Mouse (Mus musculus) spleen, embryonic (tissue): ENCODE data around the gene Gm11983.
"Not testable (repeated sequence)": the region's sequence is repeated elsewhere in the genome, so short reads cannot be mapped to it uniquely, and the experiment has no call there.

ENCODE experiments used
- CTCF ChIA-PET: fragments of 350-600 bp; sonication (Branson Sonifier 250); formaldehyde crosslinking; loops from one replicate; lab custom pipeline; 2022; lab: Charles Lee

The Gm11983 gene

DNA sequence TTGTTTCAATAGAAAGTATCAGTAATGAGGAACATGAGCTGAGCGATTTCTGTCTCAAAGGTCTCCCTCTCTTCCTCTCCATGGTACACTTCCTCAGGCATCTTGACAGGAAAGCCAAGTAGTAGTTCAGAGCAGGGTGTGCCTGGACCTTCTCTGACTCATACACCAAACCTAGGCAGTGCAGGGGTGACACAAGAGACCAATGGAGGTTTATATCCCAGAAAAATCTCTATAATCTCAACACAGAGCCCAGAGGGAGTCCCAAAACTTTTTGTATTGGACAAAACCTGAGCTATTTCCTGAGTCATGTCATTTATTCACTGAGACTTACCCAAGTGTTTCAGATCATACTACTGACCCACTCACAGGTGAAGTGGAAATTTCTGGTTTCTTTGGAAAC lies at the start of gene Gm11983:
Gene Gm11983, minus strand, starts transcription at position 101 of the 400 bp plus-strand sequence.
- CTCF ChIA-PET: no interaction called here

DNA sequence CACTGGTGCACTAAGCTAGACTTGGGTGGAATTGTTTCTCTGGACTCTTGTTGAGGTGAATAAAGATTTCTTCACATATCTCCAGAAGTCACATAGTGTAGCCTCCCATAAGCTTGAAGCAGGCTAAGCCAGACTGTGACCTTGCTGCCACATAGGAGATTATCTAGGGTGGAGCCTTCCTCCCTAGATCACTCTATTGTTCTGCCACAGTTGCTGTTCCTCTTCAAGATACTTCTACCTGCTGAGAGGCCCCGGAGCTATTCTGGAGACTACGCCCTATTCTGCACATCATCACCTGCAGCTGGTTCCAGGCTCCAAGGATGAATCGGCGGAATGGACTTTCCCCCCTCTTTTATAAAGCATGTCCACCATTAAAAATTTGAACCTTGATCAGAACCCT lies 45.6 kb upstream of the Gm11983 start:
- CTCF ChIA-PET: not testable (repeated sequence)

DNA sequence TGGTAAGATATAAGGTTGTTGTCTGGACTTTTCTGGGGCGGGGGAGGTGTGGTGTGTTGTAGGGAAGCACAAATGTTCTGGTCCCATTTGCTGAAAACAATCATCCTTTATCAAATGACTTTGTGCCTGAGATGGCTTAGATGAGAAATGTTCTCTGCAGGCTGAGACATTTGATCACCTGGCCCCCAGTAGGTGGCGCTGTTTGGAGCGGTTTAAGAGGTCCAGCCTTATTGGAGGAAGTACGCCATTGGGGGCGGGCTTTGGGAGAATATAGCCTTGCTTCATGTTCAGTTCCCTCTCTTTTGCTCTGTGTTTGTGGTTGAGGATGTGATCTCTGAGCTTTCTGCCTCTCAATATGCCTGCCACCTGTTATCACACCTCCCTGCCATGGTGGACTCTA lies 44.2 kb upstream of the Gm11983 start:
- CTCF ChIA-PET: no interaction called here

DNA sequence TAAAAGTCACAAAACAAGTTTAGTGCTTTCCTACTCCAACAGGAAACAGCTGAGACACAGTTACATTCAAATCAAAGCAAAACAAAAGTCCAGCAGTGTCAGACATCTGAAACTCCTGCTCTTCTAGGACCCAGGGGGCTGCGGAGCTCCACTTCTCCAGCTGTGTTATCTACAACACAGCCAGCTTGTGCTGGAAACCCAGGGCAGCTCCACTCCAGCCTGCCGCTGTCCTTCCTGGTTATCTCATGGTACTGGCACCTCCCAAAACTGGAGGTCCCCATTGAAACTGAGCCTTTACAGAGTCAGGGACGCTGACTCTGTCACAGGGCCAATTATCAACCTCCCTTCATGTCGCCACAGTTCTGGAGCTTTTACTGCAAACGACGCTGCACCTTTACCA lies 40.3 kb upstream of the Gm11983 start:
- CTCF ChIA-PET: no interaction called here

DNA sequence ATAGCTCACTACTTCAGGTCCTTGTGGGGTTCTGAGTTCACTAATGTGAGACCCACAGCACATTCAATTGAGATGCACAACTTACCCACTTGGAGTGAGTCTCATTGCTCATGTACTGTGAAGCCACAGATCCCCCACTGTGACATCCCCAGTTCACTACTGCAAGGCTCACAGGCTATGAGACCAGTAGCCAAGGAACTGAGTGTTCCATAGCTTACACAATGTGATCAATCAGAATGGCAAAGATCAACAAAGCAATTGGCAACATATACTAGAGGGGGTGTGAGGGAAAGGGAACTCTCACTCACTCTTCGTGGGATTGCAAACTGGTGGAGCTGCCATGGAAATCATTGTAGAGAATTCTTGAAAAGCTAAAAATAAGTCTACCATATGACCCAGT lies 33.5 kb upstream of the Gm11983 start:
- CTCF ChIA-PET: no interaction called here

DNA sequence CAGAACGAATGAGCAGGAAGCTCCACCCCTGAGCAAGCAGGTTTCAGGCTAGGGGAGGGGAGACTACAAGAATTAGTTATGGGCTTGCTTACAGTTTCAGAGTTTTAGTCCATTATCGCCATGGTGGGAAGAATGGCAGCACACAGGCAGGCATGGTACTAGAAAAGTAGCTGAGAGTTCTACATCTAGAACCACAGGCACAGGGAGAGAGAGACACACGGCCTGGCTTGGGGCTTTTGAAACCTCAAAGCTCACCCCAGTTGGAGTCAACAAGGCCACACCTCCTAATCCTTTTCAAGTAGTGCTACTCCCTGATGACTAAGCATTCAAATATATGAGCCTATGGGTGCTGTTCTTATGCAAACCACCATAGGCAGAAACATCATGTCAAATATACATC lies 28.1 kb upstream of the Gm11983 start:
- CTCF ChIA-PET: no interaction called here

DNA sequence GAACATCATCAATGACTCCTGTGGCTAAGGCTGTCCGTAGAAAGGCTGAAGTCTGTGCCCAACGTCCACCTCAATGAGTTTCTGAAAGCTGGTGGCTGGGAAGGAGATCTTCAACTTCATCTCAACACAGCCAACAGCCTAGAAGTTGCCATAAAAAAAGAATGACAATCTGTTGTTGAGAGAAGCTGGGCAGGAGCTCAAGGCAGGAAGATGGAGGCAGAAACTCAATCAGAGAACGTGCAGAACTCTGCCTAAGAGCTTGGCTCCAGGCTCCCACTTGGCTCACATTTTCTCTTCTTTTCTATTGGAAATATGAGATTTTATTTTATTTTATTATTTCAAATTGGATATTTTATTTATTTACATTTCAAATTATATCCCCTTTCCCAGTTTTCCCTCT lies 24.7 kb upstream of the Gm11983 start:
- CTCF ChIA-PET: no interaction called here

DNA sequence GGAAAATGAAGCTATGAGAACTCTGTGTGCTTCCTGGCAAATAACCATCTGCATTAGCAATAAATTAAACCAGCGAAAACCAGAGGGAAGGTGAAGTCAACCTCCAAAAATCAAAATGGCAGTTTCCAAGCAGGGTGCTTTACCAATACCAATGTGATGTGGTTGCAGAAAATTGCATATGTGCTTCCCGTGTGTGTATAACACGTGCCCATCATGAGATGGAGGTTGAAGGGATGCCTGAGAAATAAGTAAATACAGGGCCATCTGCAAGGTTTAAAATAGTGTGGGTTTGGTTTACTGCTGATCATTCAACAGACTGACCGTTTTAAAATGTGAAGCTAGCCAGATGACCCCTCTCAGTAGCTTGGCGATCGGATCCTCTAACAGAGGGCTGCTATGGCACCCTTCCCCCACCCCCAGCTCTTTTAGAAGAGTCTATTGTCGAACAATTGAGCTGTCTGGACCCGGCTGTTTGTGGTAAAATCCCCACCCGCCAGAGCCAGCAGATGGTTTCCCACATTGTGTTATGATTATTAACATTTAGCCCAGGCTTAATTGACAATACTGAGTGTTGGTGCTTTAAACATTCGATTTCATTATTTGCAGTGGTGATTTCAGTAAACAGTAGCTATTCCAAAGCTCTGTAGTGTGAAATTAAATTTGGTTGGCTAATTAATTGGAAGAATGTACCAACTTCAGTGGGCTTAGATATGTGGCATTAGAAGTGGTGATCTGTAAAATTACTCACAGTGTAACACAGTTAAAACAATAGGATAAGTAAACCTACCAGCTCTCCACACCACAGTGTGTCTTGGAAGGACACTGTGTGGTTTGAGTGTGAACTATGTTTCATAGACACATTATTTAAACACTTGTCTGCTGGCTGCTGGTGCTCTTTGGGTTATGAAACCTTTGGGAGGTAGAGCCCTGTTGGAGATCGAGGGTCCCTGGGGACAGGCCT lies 22.7 kb upstream of the Gm11983 start:
- CTCF ChIA-PET: no interaction called here

DNA sequence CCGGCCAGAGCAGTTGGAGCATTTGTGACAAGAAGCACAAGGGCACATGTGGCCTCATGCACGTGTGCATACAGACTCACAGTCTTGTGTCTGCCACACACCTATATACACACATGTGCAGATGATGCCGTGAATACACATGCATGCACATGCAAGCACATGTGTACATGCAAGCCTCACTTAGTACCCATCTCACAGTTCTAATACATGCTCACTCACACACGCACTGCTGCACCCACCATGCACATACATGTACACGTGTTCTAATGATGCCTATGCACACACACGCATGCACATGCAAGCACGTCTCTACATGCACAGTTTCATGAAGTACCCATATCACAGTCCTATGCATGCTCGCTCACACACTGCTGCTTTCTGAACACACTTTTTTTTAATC lies 21.6 kb upstream of the Gm11983 start:
- CTCF ChIA-PET: no interaction called here

DNA sequence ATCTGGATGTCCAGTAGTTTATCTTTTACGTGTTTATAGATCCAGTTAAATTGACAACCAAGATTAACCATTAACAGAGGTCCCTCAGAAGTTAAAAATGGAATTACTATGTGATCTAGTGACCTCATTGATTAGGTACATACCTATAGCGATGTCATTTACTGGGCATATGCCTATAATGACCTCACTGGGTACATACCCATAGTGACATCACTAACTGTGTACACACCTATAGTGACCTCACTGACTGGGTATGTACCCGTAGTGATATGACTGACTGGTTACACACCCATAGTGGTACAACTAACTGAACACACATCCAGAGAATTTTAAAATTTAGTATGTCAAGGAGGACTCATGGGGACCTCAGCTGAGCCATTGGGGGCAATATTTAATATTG lies 18.5 kb upstream of the Gm11983 start:
- CTCF ChIA-PET: no interaction called here

DNA sequence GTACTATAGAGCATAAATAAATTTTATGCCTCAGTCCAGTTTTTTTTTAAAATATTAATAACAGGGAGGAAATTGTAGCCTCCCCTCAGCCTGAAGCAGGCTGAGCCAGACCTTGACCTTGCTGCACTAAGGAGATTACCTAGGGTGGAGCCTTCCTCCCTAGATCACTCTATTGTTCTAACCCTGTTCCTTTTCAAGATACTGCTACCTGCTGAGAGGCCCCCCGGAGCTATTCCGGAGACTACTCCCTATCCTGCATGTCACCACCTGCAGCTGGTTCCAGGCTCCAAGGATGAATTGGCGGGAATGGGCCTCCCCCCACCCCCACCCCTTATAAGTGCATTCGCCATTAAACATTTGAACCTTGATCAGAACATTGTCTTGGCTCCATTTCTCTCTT lies 15.9 kb upstream of the Gm11983 start:
- CTCF ChIA-PET: not testable (repeated sequence)

DNA sequence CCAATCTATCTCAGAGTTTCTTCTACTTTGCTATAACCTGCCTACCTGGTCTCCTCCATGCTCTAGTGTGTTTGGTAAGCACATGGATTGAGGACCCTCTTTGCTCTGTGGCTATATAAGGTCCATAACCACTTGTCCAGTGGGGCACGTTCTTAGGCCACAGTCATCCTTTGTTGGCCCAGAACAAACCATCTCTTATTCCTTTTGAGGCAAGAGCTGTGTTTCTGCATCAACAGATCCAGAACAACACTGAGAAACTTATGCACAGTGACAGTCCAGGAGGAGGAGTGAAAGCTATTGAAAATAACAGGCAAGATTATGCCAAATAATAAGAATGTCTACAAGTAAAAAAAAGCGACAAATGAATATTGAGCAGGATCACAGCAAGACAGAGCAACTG lies 6.4 kb upstream of the Gm11983 start:
- CTCF ChIA-PET: no interaction called here

DNA sequence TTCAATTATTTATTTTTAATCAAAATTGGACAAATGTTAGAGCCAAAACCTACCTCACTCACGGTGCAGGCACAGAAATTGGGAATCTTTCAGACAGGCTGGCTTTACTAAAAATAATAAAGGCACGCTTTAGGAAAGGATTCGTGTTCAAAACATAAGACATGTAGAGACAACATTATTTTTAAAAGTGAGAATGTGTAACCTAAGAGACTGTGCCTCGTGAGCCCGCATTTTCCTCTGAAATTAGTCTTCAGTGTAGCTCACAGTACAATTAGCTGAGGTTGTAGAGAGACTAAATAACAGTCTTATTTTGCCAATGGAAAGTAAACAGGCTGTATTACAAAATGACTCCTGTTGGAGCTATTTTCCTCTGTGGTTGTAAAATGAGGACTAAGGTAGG lies 4.7 kb upstream of the Gm11983 start:
- CTCF ChIA-PET: no interaction called here

DNA sequence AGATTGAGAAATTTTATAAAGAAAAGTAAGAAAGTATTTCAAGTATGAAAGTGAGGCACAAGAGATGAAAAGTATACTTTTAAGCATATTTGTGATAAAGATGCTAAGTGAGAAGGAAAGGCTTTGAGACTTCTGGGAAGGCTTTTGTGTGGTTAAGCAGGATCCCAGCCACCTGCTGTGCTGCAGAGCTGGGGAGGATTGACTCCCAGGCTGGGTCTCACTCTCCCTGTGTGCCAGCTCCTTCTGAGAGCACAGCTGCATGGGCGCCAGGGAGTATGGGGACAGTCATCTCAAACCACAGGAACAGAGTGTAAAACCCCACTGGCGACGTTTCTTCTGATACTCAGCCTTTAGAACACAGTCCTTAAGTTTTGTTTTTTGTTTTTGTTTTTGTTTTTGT lies 3.3 kb upstream of the Gm11983 start:
- CTCF ChIA-PET: no interaction called here

DNA sequence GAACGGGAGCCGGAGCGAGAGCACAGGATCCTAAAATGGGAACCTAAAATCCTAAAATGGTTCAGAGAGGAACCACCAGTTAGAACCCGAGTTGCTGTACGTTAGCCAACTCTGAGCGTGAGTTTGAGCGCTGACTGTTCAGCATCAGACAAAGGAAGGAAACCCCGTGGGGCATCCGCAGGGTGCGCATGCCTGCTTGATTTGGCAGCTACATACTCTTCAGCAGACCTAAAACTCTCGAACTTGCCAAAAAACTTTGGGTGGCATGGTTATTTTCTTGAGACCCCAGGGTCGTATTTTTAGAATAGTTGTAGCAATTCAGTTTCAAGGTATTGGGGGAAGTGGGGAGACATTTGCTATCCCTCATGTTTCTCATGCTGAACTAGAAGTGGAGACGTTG lies 2.8 kb downstream of the Gm11983 start:
- CTCF ChIA-PET: no interaction called here

DNA sequence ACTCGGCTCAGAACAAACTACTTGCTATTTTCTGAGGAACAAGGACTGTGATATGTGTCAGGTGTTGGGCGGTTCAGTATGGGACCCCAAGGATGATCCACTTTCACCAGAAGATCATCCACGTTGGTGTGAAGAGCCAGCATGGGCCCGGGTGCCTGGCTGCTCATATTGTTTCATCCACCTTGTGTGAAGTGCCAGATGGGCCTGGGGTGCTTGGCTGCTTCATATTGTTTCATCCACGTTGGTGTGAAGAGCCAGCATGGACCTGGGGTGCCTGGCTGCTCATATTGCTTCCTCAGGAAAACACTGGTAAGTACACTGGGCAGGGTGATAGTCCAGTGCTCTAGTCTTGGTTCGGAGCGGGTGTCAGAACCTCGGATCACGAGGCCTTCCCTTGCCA lies 3.7 kb downstream of the Gm11983 start:
- CTCF ChIA-PET: no interaction called here

DNA sequence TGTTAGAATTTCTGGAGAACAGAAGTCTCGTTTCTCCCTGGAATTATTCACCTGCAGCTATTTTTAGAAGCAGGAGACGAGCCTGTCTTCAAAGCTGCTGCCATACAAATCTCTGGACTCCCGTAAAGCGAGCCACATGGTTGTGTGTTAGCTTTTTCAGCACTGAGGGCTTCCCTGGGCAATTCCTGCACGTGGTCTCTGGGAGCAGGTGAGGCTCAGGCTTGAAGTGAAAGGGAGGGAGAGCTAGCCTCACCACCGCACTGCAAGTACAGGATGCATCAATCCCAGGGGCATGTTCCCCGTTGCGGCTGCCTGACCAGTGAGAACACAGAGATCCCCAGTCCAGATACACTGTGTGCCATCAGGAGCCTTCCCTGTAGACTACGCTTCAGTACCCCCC lies 5.5 kb downstream of the Gm11983 start:
- CTCF ChIA-PET: no interaction called here

DNA sequence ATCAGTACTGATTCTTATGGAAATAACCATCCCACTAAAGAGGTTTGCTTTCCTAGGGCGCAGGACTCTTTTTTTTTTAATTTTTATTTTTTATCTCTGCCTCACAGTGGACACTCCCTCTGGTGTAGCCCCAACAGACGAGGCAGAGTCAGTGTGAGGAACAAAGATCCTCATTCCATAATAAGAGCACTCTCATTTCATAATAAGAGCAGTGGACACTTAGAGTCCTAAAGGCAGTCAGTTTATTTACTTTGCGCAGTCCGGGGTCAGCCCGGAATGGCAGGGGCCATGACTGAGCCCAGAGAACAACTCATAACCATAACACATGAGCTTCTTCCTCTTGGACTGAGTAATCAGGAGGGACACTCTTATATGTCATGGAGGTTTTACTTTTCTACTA lies 9.3 kb downstream of the Gm11983 start:
- CTCF ChIA-PET: interaction anchor here (0.6 kb wide), 1 partner anchor 1188 kb away, joined by 3 read pairs; no protein-coding TSS in a partner anchor

DNA sequence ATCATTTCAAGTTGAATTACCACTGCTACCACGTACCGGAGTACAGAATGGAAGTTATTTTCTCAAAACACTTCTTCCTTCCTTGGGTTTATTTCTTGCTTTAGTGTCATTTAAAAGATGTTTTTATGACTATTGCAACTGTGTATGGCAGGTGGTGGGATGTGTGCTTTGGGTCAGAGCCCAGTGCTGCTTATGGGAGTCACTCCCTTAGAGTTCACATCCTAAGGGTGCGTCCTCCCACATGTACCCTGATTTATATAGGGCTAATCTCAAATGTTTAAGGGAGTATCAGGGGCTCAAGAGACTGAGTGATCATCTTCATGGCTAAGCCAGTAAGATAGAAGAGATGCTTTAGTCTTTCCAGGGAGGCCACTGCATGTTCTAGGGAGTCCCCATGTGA lies 11.3 kb downstream of the Gm11983 start:
- CTCF ChIA-PET: no interaction called here

DNA sequence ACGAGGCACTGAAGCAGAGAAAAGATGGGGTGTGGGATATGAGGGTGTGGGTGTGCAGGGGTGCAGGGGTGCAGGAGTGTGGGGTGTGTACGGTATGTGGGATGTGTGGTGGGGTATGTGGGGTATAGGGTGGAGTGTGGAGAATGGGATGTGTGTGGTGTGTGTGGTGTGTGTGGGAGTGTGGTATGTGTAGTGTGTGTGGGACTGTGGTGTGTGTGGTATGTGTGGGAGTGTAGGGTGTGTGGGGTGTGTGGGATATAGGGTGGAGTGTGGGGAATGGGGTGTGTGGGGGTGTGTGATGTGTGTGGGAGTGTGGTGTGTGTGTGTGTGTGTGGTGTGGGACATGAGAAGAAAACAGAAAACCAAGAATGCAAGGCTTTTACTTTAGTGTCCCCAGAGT lies 14.3 kb downstream of the Gm11983 start:
- CTCF ChIA-PET: no interaction called here

DNA sequence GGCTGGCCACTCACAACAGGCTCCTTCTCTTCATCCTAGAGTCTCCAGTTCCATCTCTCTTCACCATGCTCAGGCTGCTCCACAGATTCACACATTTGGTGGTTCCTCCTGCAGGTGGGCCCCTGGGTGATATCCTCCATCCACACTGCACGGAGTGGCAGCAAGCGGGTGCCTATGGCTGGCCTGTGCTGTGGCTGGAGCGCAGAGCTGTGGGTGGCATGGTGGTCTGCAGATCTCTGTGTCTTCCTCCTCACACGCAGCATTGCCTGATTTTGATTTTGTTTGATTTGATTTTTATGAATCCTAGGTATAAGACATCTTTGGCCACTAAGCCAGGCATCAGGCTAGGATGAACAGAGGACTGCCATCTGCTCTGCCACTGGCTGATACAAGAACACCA lies 23.0 kb downstream of the Gm11983 start:
- CTCF ChIA-PET: no interaction called here

DNA sequence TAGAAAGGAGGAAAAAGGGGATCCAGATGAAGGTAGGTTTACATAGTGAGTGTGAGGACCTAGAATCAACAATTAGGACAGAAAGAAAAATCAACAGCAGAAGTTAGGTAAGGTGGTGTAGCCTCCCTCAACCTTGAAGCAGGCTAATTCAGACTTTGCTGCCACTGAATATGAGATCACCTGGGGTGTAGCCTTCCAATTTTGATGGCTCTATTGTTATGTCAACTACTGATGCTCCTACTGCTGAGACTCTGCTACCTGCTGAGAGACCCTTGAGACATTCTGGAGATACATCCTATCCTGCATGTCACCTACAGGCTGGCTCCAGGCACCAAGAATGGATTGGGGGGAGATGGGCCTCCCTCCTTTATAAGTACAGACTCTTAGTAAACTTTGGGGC lies 34.6 kb downstream of the Gm11983 start:
- CTCF ChIA-PET: interaction anchor here (0.7 kb wide), 1 partner anchor 43 kb away, joined by 3 read pairs; no protein-coding TSS in a partner anchor

DNA sequence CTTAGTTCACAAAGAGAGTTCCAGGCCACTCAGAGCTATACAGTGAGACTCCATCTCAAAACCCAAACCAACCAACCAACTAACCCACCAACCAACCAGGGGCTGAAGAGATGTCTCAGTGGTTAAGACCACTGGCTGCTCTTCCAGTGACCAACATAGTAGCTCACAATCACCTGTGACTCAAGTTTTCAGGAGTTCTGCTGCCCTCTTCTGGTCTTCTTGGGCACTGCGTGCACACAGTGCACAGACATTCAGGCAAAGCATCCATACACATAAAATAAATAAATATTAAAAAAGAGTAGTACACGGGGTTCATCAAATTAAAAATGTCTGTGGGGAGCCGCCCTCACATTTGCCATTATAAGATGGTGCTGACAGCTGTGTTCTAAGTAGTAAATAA lies 46.8 kb downstream of the Gm11983 start:
- CTCF ChIA-PET: no interaction called here
